Mouse (Mus musculus) heart, embryonic 14.5 days (tissue): ENCODE results near the gene Sbno2. TPM values are rescaled to one million over a fixed set of nuclear protein-coding genes. Genes with fewer than 3 reads are reported as not detected.
A peak's percentile ranks its signal among the peaks of the same experiment; 100 is the strongest.

ENCODE experiments used
- ATAC-seq: fragments of 200-750 bp; cut with Nextera tagmentation; 2 replicates; pipeline ENCODE4 v1.8.0; 2017; ENCODE audit warnings: low read depth, moderate TSS enrichment; ENCODE audit not compliant: insufficient number of reproducible peaks, insufficient read depth, low FRiP score
- H3K27ac ChIP-seq, 2 experiments: fragments of 200-500 bp in 1 of 2; fragments of 300-500 bp in 1 of 2; sonication (generic) in 1 of 2; replicated peaks in 1 of 2; 2 replicates each; pipeline ENCODE4 v1.5.1; 2012 to 2014; ENCODE audit warnings: low read depth in 2 of 2, low read length in 2 of 2, control low read depth in 1 of 2, mild to moderate bottlenecking in 1 of 2, mixed read lengths in 1 of 2; ENCODE audit not compliant: control insufficient read depth in 1 of 2, insufficient read depth in 1 of 2
- H3K27me3 ChIP-seq: fragments of 300-500 bp; sonication (generic); 2 replicates; pipeline ENCODE4 v1.6.1; 2014; ENCODE audit warnings: mild to moderate bottlenecking, low read length, control low read depth; ENCODE audit not compliant: control insufficient read depth, insufficient read depth
- H3K36me3 ChIP-seq: fragments of 300-500 bp; sonication (generic); 2 replicates; pipeline ENCODE4 v1.6.1; 2014; ENCODE audit warnings: mild to moderate bottlenecking, control low read depth, low read length, mixed read lengths; ENCODE audit not compliant: control insufficient read depth, insufficient read depth
- H3K4me1 ChIP-seq, 2 experiments: fragments of 200-500 bp in 1 of 2; fragments of 300-500 bp in 1 of 2; sonication (generic) in 1 of 2; 2 replicates each; pipeline ENCODE4 v1.6.1; 2012 to 2014; ENCODE audit warnings: low read length in 2 of 2, control low read depth in 1 of 2, mixed read lengths in 1 of 2; ENCODE audit not compliant: control insufficient read depth in 2 of 2, insufficient read depth in 2 of 2
- H3K4me2 ChIP-seq: fragments of 300-500 bp; sonication (generic); 2 replicates; pipeline ENCODE4 v1.6.1; 2014; ENCODE audit warnings: mild to moderate bottlenecking, low read length
- H3K4me3 ChIP-seq, 2 experiments: fragments of 200-500 bp in 1 of 2; fragments of 300-500 bp in 1 of 2; sonication (generic) in 1 of 2; 2 replicates each; pipeline ENCODE4 v1.5.1; 2012 to 2014; ENCODE audit warnings: low read length in 2 of 2, mild to moderate bottlenecking in 2 of 2, control low read depth in 1 of 2, low read depth in 1 of 2, moderate library complexity in 1 of 2; ENCODE audit not compliant: control insufficient read depth in 1 of 2, insufficient read depth in 1 of 2
- H3K9ac ChIP-seq: fragments of 300-500 bp; sonication (generic); 2 replicates; pipeline ENCODE4 v1.6.1; 2014; ENCODE audit warnings: mild to moderate bottlenecking, low read length
- H3K9me3 ChIP-seq: fragments of 300-500 bp; sonication (generic); 2 replicates; pipeline ENCODE4 v1.6.1; 2016; ENCODE audit warnings: low read length, control low read depth; ENCODE audit not compliant: control insufficient read depth
- WGBS: fragments of 180-500 bp; shearing (Covaris S2); extraction: QIAGEN DNeasy Blood & Tissue Kit; methylation state at CpG from one replicate; pipeline ENCODE4 v1.1.7; 2014; 5-methylcytosine and 5-hydroxymethylcytosine counted together
- polyA plus RNA-seq: library from polyadenylated mRNA; unstranded; fragments of >200 nt; fragmentation: Nextera tagmentation; extraction: Ambion mirVana; gene quantifications from 2 replicates; pipeline ENCODE4 v1.2.1, GENCODE M21; 2014

Sbno2 gene
- polyA plus RNA-seq, 1 experiment from 2014 or later: 9.5 TPM

DNA sequence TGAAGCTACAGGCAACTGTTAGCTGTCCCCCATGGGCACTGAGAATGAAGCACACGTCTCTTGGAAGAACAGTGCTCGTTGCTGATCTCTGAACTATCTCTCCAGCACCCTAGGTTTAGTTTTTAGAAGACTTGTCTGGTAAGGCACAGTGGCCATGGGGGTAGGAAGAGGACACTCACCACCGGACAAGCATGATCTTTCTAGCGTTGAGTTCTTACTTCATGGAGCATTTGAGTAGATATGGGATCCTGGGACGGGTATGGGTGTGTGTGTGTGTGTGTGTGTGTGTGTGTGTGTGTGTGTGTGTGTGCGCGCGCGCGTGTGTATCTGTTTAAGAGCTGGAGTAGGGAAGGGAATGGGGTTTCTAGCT lies 35.3 kb upstream of the Sbno2 start, which contains the start of gene Cbarp:
TSS of gene Cbarp (minus strand) at position 170 of the 370 bp plus-strand sequence.
- peaks cover 13 to 51% of the 10 kb centered on the region in 2 experiments for H3K4me1 ChIP-seq
- peak within 1 kb of the TSS; percentile 70 for H3K9ac ChIP-seq

DNA sequence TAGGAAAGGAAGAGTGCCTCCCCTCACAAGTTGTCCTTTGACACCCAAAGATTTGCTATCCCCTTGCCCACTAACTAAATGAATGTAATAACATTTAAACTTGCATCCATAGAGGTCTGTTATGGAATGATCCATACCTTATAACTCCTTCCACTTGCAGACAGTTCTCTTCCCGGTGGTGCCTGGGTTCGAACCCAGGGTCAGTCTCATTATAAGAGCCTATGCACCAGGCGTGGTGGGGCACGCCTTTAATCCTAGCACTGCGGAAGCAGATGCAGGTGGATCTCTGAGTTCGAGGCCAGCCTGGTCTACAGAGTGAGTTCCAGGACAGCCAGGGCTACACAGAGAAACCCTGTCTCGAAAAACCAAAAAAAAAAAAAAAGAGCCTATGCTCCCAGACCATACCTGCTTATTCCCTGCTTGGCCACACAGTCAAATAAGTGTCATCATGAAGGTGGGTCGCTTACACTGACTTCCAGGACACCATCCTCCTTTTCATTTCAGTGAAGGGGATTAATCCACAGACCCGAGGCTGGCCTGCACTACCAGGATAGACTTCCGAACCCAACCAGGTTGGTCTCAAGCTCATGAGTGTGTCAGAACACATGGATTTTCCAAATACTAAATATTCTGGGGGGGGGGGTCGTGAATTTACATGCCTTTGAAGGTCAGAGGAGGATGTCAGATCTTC lies 34.7 kb upstream of the Sbno2 start:
- 0 out of 4 replicates have a peak overlapping the region, but pooled peaks of 1 of the 2 experiments have one; percentile 82 for H3K27ac ChIP-seq
- 0 out of 2 replicates have a peak, but pooled peaks cover 3% of the 10 kb centered on the region for H3K9me3 ChIP-seq
- peaks cover 12 to 46% of the 10 kb centered on the region in 2 experiments for H3K4me1 ChIP-seq
- peaks cover 30% of the 10 kb centered on the region for H3K27me3 ChIP-seq
- ATAC-seq: no peak
- H3K4me2 ChIP-seq: peak overlapping the region; percentile 96; the same call in 1 of the 2 replicates
- 0 out of 2 replicates have a peak overlapping the region, but pooled peaks have one; percentile 70 for H3K9ac ChIP-seq
- no peak overlapping the region for H3K4me3 ChIP-seq
- H3K36me3 ChIP-seq: peaks cover 23% of the 10 kb centered on the region
- 76% methylated on average over 11 of the region's 11 CpGs for WGBS

More for the DNA sequence above, 35.3 kb upstream of the Sbno2 start, which contains the start of gene Cbarp:
- no peak for ATAC-seq
- peak within 1 kb of the TSS; percentile 46 to 82 for H3K27ac ChIP-seq
- peaks cover 27% of the 10 kb centered on the region for H3K27me3 ChIP-seq
- H3K4me3 ChIP-seq: peak within 1 kb of the TSS; percentile 12 to 69
- 0 out of 2 replicates have a peak, but pooled peaks cover 3% of the 10 kb centered on the region for H3K9me3 ChIP-seq
- 68% methylated on average over 10 of the region's 10 CpGs for whole genome bisulfite sequencing
- peak within 1 kb of the TSS; percentile 99 for H3K4me2 ChIP-seq
- H3K36me3 ChIP-seq: peaks cover 28% of the 10 kb centered on the region

DNA sequence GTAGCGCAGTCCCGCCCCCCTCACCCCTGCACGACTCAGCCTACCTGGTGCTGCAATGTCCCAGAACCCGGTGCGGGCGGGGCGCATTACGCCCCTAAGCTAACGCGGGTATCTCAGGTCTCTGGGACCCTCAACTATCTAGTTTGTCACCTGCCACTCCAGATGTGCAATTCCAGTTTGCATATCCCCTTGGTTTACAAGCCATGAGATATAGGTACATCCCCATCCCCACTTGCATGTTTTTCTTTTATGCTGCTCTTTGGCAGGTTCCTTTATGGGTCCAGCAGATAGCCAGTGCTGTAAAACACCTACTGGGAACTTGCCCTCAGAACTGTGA lies 34.0 kb upstream of the Sbno2 start:
- H3K4me1 ChIP-seq: peaks cover 12 to 42% of the 10 kb centered on the region in 2 experiments
- 0 out of 2 replicates have a peak, but pooled peaks cover 3% of the 10 kb centered on the region for H3K9me3 ChIP-seq
- WGBS: under 1% methylated on average over 10 of the region's 10 CpGs
- 0 out of 4 replicates have a peak overlapping the region, but pooled peaks of 1 of the 2 experiments have one; percentile 21 for H3K27ac ChIP-seq
- H3K4me3 ChIP-seq: peak overlapping the region; percentile 58 to 64
- peak overlapping the region; percentile 99 for H3K4me2 ChIP-seq
- peaks cover 31% of the 10 kb centered on the region for H3K27me3 ChIP-seq
- peak overlapping the region; percentile 79 for H3K9ac ChIP-seq
- peaks cover 15% of the 10 kb centered on the region for H3K36me3 ChIP-seq
- 0 out of 2 replicates have a peak, but pooled peaks have one; percentile 0 for ATAC-seq

DNA sequence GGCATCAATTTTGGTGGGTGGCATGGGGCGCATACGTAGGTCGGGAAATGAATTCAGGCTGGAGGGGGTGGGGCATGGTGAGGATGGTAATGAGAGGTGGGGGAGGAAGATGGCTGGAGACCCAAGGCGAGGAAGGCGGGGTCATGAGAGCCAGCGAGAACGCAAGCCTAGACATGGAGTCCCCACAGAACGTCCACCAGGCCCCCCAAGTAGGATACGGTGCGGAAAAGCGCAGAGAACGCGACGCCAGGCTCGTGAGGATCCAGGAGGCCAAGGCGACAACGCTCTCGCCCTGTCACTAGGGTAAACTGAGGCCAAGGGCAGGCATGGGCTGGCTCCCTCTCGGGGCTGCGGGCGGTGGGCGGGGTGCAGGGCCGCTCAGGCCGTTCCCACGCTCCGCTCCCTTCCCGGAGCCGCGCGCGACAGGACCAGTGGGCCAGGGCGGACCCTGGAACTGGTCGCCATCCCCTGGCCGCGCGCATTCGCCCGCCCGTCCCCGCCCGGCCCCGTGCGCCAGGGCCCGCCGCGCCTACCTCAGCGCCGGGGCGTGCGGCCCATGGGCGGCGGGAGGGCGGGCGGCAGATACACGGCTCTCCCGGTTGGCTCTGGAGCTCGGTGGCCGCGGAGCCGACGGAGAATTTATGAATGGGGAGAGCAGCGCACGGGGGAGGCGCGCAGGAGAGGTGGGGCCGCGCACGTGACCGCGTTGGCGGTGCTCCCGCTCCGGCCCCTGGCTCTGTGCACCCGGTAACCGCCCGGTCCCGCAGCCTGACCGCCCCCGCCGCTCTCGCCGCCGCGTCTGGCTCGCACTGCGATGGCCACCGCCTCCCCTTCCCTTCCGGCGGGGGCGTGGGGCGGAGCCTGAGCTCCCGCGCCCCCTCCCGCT lies 33.4 kb upstream of the Sbno2 start, which contains the start of gene Atp5d:
TSS of gene Atp5d (plus strand) at position 80 of the 886 bp plus-strand sequence.
- Histone ChIP-seq H3K27ac (peak within 1 kb of the TSS in 1 of 2 experiments; percentile 21; a peak in 2 of 4 replicates), H3K9me3 (0 out of 2 replicates have a peak, but pooled peaks cover 3% of the 10 kb centered on the region), H3K4me3 (peak within 1 kb of the TSS; percentile 58 to 64), H3K27me3 (peaks cover 31% of the 10 kb centered on the region), H3K4me2 (peak within 1 kb of the TSS; percentile 99), H3K4me1 (peaks cover 12 to 45% of the 10 kb centered on the region in 2 experiments), H3K36me3 (peaks cover 9% of the 10 kb centered on the region), H3K9ac (peak within 1 kb of the TSS; percentile 79)
- 1% methylated on average over 60 of the region's 94 CpGs for WGBS
- ATAC-seq: 0 out of 2 replicates have a peak, but pooled peaks have one; percentile 1

DNA sequence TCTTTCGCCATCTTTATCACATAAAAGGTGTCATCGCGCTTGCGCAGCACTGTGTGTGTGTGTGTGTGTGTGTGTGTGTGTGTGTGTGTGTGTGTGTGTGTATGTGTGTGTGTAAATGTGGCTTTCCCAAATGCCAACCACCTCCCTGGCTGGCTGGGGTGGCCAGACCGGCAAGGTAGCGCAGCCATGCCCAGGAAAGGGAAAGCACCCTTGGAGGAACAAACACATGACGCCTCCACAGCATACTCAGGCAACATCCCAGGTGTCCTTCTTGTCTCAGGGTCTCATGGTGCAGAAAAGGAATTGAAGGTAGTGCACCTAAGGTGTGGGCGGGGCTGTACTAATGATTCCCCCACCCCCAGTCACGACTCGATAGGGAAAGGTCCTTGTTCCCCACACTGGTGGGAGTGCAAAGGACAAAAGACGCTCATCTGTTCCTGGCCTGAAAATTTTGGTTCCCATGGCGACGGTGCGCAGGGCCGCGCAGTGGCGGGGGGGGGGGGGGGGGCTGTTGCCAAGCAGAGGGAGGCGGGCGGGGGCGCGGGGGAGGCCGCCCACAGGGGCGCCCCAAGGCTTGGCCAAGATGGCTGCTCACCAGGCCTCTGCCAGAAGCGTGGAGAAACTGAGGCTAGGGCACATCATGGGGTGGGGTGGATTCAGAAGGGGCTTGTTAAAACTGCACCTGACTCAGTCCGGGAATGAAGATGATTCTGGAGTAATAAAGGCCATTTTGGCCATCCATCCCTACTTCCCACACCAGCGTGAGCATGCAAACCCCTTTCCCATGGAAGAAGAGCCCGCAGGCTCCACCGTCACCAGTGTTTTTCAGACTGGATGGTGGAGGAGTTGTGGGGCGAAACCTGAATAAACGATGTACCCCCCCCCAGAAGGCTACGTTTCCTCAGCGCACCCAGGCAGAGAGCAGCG lies 32.5 kb upstream of the Sbno2 start:
- Histone ChIP-seq H3K4me2 (peak overlapping the region; percentile 99), H3K9ac (peak overlapping the region; percentile 79), H3K4me1 (peaks cover 20 to 45% of the 10 kb centered on the region in 2 experiments), H3K27me3 (peaks cover 31% of the 10 kb centered on the region), H3K4me3 (peak overlapping the region; percentile 58 to 64), H3K36me3 (peaks cover under 1% of the 10 kb centered on the region; the same call in 1 of the 2 replicates), H3K27ac (no peak overlapping the region), H3K9me3 (0 out of 2 replicates have a peak, but pooled peaks cover 3% of the 10 kb centered on the region)
- no peak for ATAC-seq
- 6% methylated on average over 25 of the region's 33 CpGs for WGBS

DNA sequence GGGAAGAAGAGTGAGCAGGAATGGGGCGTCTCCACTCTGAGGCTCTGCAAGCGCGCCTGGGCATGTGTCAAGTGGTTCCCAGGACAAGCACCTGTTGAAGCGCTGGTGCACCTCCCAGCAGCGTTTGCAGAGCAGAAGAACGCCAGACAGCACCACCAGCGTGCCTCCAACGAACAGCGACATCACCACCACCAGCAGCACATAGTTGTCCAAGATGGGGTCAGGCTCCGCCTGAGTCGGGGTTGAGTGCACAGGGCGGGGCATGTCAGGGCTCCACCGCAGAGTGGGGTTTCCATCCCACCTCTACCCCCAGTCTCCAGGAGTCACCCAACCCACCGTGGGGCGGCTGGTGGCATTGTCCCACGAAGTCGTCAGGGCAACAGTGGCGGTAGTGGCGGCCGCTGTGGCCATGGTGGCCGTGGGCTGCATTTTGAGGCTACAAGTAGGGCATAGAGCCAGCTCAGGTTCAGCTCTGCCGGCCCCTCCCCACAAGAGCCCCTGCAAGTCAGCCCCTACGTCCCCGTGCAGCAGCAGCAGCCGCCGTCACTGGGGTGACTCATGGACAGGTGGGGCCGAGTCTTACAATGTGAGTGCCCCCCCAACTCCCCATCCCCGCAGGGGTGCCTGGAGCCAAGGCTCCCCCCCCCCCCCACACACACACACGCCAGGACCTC lies 31.7 kb upstream of the Sbno2 start:
- Histone ChIP-seq H3K9ac (peak overlapping the region; percentile 79; the same call in 1 of the 2 replicates), H3K4me2 (peak overlapping the region; percentile 99), H3K4me3 (peak overlapping the region; percentile 13 to 64), H3K27ac (no peak overlapping the region), H3K9me3 (0 out of 2 replicates have a peak, but pooled peaks cover 3% of the 10 kb centered on the region), H3K27me3 (peaks cover 31% of the 10 kb centered on the region), H3K4me1 (peaks cover 18 to 45% of the 10 kb centered on the region in 2 experiments), H3K36me3 (peaks cover 7% of the 10 kb centered on the region)
- 6% methylated on average over 28 of the region's 29 CpGs for WGBS
- no peak for ATAC-seq
